Mouse (Mus musculus) heart, embryonic 14.5 days (tissue): Measurements from ENCODE around the gene Sec14l3. TPM values are rescaled to one million over a fixed set of nuclear protein-coding genes. Genes with fewer than 3 reads are reported as not detected.

Experiments used
- ATAC-seq: fragments of 200-750 bp; cut with Nextera tagmentation; 2 replicates; pipeline ENCODE4 v1.8.0; 2017; ENCODE audit warnings: low read depth, moderate TSS enrichment; ENCODE audit not compliant: insufficient number of reproducible peaks, insufficient read depth, low FRiP score
- H3K27ac ChIP-seq, 2 experiments: fragments of 200-500 bp in 1 of 2; fragments of 300-500 bp in 1 of 2; sonication (generic) in 1 of 2; replicated peaks in 1 of 2; 2 replicates each; pipeline ENCODE4 v1.5.1; 2012 to 2014; ENCODE audit warnings: low read depth in 2 of 2, low read length in 2 of 2, control low read depth in 1 of 2, mild to moderate bottlenecking in 1 of 2, mixed read lengths in 1 of 2; ENCODE audit not compliant: control insufficient read depth in 1 of 2, insufficient read depth in 1 of 2
- H3K27me3 ChIP-seq: fragments of 300-500 bp; sonication (generic); 2 replicates; pipeline ENCODE4 v1.6.1; 2014; ENCODE audit warnings: mild to moderate bottlenecking, low read length, control low read depth; ENCODE audit not compliant: control insufficient read depth, insufficient read depth
- H3K36me3 ChIP-seq: fragments of 300-500 bp; sonication (generic); 2 replicates; pipeline ENCODE4 v1.6.1; 2014; ENCODE audit warnings: mild to moderate bottlenecking, control low read depth, low read length, mixed read lengths; ENCODE audit not compliant: control insufficient read depth, insufficient read depth
- H3K4me1 ChIP-seq, 2 experiments: fragments of 200-500 bp in 1 of 2; fragments of 300-500 bp in 1 of 2; sonication (generic) in 1 of 2; 2 replicates each; pipeline ENCODE4 v1.6.1; 2012 to 2014; ENCODE audit warnings: low read length in 2 of 2, control low read depth in 1 of 2, mixed read lengths in 1 of 2; ENCODE audit not compliant: control insufficient read depth in 2 of 2, insufficient read depth in 2 of 2
- H3K4me2 ChIP-seq: fragments of 300-500 bp; sonication (generic); 2 replicates; pipeline ENCODE4 v1.6.1; 2014; ENCODE audit warnings: mild to moderate bottlenecking, low read length
- H3K4me3 ChIP-seq, 2 experiments: fragments of 200-500 bp in 1 of 2; fragments of 300-500 bp in 1 of 2; sonication (generic) in 1 of 2; 2 replicates each; pipeline ENCODE4 v1.5.1; 2012 to 2014; ENCODE audit warnings: low read length in 2 of 2, mild to moderate bottlenecking in 2 of 2, control low read depth in 1 of 2, low read depth in 1 of 2, moderate library complexity in 1 of 2; ENCODE audit not compliant: control insufficient read depth in 1 of 2, insufficient read depth in 1 of 2
- H3K9ac ChIP-seq: fragments of 300-500 bp; sonication (generic); 2 replicates; pipeline ENCODE4 v1.6.1; 2014; ENCODE audit warnings: mild to moderate bottlenecking, low read length
- H3K9me3 ChIP-seq: fragments of 300-500 bp; sonication (generic); 2 replicates; pipeline ENCODE4 v1.6.1; 2016; ENCODE audit warnings: low read length, control low read depth; ENCODE audit not compliant: control insufficient read depth
- WGBS: fragments of 180-500 bp; shearing (Covaris S2); extraction: QIAGEN DNeasy Blood & Tissue Kit; methylation state at CpG from one replicate; pipeline ENCODE4 v1.1.7; 2014; 5-methylcytosine and 5-hydroxymethylcytosine counted together
- polyA plus RNA-seq: library from polyadenylated mRNA; unstranded; fragments of >200 nt; fragmentation: Nextera tagmentation; extraction: Ambion mirVana; gene quantifications from 2 replicates; pipeline ENCODE4 v1.2.1, GENCODE M21; 2014

Sec14l3 gene
- polyA plus RNA-seq, 1 experiment from 2014 or later = not detected

GRCm38 (mm10) chr11:4116458-4117141 lies 52.0 kb downstream of the Sec14l3 start:
- Histone ChIP-seq H3K4me2 (no peak overlapping the region), H3K4me3 (no peak overlapping the region), H3K4me1 (peaks cover 21 to 35% of the 10 kb centered on the region in 2 experiments), H3K9me3 (no peaks in the 10 kb centered on the region), H3K36me3 (no peaks in the 10 kb centered on the region), H3K9ac (no peak overlapping the region), H3K27me3 (peaks cover 19% of the 10 kb centered on the region; the same call in 1 of the 2 replicates), H3K27ac (no peak overlapping the region)
- WGBS = 46% methylated on average over 11 of the region's 11 CpGs
- ATAC-seq = no peak

GRCm38 (mm10) chr11:4117372-4118071 lies 52.9 kb downstream of the Sec14l3 start:
- Histone ChIP-seq H3K4me2 (peak overlapping the region; percentile 73), H3K36me3 (no peaks in the 10 kb centered on the region), H3K9me3 (no peaks in the 10 kb centered on the region), H3K27ac (no peak overlapping the region), H3K9ac (peak overlapping the region; percentile 58; the same call in 1 of the 2 replicates), H3K4me3 (peak overlapping the region; percentile 39 to 43), H3K4me1 (peaks cover 21 to 35% of the 10 kb centered on the region in 2 experiments), H3K27me3 (peaks cover 19% of the 10 kb centered on the region; the same call in 1 of the 2 replicates)
- no peak for ATAC-seq
- WGBS = 11% methylated on average over 3 of the region's 3 CpGs

GRCm38 (mm10) chr11:4118081-4118921 lies 53.7 kb downstream of the Sec14l3 start:
- no peak overlapping the region for H3K27ac ChIP-seq
- ATAC-seq = peak; percentile 14
- H3K27me3 ChIP-seq = peaks cover 19% of the 10 kb centered on the region; the same call in 1 of the 2 replicates
- H3K4me2 ChIP-seq = peak overlapping the region; percentile 73
- no peaks in the 10 kb centered on the region for H3K9me3 ChIP-seq
- H3K36me3 ChIP-seq = no peaks in the 10 kb centered on the region
- H3K4me3 ChIP-seq = peak overlapping the region; percentile 39 to 43
- H3K9ac ChIP-seq = peak overlapping the region; percentile 58
- WGBS = 3% methylated on average over 41 of the region's 41 CpGs
- peaks cover 21 to 35% of the 10 kb centered on the region in 2 experiments for H3K4me1 ChIP-seq

GRCm38 (mm10) chr11:4119635-4120034 lies 55.0 kb downstream of the Sec14l3 start:
- Histone ChIP-seq H3K9me3 (no peaks in the 10 kb centered on the region), H3K4me3 (no peak overlapping the region), H3K27ac (0 out of 4 replicates have a peak overlapping the region, but pooled peaks of 1 of the 2 experiments have one; percentile 28), H3K4me1 (peaks cover 21 to 35% of the 10 kb centered on the region in 2 experiments), H3K4me2 (peak overlapping the region; percentile 25), H3K9ac (no peak overlapping the region), H3K27me3 (peaks cover 19% of the 10 kb centered on the region; the same call in 1 of the 2 replicates), H3K36me3 (no peaks in the 10 kb centered on the region)
- peak; percentile 52; the same call in 1 of the 2 replicates for ATAC-seq
- 17% methylated on average over 5 of the region's 5 CpGs for WGBS

- Histone ChIP-seq H3K4me1 (peaks cover 19 to 33% of the 10 kb centered on the region in 2 experiments), H3K27me3 (peaks cover 17% of the 10 kb centered on the region; the same call in 1 of the 2 replicates), H3K4me2 (no peak overlapping the region), H3K27ac (no peak overlapping the region), H3K4me3 (no peak overlapping the region), H3K9me3 (peaks cover 15% of the 10 kb centered on the region), H3K9ac (no peak overlapping the region), H3K36me3 (no peaks in the 10 kb centered on the region)
- ATAC-seq = no peak
- 74% methylated on average over 3 of the region's 3 CpGs for WGBS
Measured at GRCm38 (mm10) chr11:4121691-4122090, 57.0 kb downstream of the Sec14l3 start.

- Histone ChIP-seq H3K4me2 (no peak overlapping the region), H3K36me3 (no peaks in the 10 kb centered on the region), H3K9ac (no peak overlapping the region), H3K4me3 (no peak overlapping the region), H3K27me3 (peaks cover 12% of the 10 kb centered on the region; the same call in 1 of the 2 replicates), H3K27ac (no peak overlapping the region), H3K9me3 (peaks cover 19% of the 10 kb centered on the region), H3K4me1 (peaks cover 18 to 27% of the 10 kb centered on the region in 2 experiments)
- WGBS = 83% methylated on average over 5 of the region's 5 CpGs
- no peak for ATAC-seq
Measured at GRCm38 (mm10) chr11:4122226-4122625, 57.6 kb downstream of the Sec14l3 start.
